Mouse (Mus musculus): Measurements from ENCODE around the gene Chst11.

Gene Chst11

GRCm38 (mm10) chr10:83165521-83166243 is 180.4 kb downstream of the Chst11 start:
- no peak for DNase-seq (ENCODE audit: low read depth in 1 of 2, low spot score in 2 of 2)

- DNase-seq (ENCODE audit: low read depth in 1 of 2, low spot score in 2 of 2): no peak
Observed at GRCm38 (mm10) chr10:83166272-83166671, 181.0 kb downstream of the Chst11 start.

GRCm38 (mm10) chr10:83167492-83167891 is 182.2 kb downstream of the Chst11 start:
- no peak for DNase-seq (ENCODE audit: low read depth in 1 of 2, low spot score in 2 of 2)

- DNase-seq (ENCODE audit: low read depth in 1 of 2, low spot score in 2 of 2): no peak
Observed at GRCm38 (mm10) chr10:83168303-83169056, 183.2 kb downstream of the Chst11 start.

GRCm38 (mm10) chr10:83169554-83169953 is 184.3 kb downstream of the Chst11 start:
- DNase-seq (ENCODE audit: low read depth in 1 of 2, low spot score in 2 of 2): no peak

- no peak for DNase-seq (ENCODE audit: low read depth in 1 of 2, low spot score in 2 of 2)
Observed at GRCm38 (mm10) chr10:83178151-83178550, 192.9 kb downstream of the Chst11 start.

GRCm38 (mm10) chr10:83178661-83179060 is 193.4 kb downstream of the Chst11 start:
- DNase-seq (ENCODE audit: low read depth in 1 of 2, low spot score in 2 of 2): no peak

GRCm38 (mm10) chr10:83181831-83182572 is 196.7 kb downstream of the Chst11 start:
- DNase-seq (ENCODE audit: low read depth in 1 of 2, low spot score in 2 of 2): no peak

GRCm38 (mm10) chr10:83182573-83182960 is 197.3 kb downstream of the Chst11 start:
- peak; percentile 27 to 30 for DNase-seq (ENCODE audit: low read depth in 1 of 2, low spot score in 2 of 2)

GRCm38 (mm10) chr10:83183634-83184479 is 198.6 kb downstream of the Chst11 start:
- DNase-seq (ENCODE audit: low read depth in 1 of 2, low spot score in 2 of 2): no peak

- no peak for DNase-seq (ENCODE audit: low read depth in 1 of 2, low spot score in 2 of 2)
Observed at GRCm38 (mm10) chr10:83184480-83185069, 199.3 kb downstream of the Chst11 start.

- no peak for DNase-seq (ENCODE audit: low read depth in 1 of 2, low spot score in 2 of 2)
Observed at GRCm38 (mm10) chr10:83185121-83185520, 199.8 kb downstream of the Chst11 start.

- DNase-seq (ENCODE audit: low read depth in 1 of 2, low spot score in 2 of 2): no peak
Observed at GRCm38 (mm10) chr10:83186167-83186566, 200.9 kb downstream of the Chst11 start.

- no peak for DNase-seq (ENCODE audit: low read depth in 1 of 2, low spot score in 2 of 2)
Observed at GRCm38 (mm10) chr10:83186984-83187383, 201.7 kb downstream of the Chst11 start.

- DNase-seq (ENCODE audit: low read depth in 1 of 2, low spot score in 2 of 2): no peak
Observed at GRCm38 (mm10) chr10:83189071-83189470, 203.8 kb downstream of the Chst11 start.

GRCm38 (mm10) chr10:83191476-83191875 is 206.2 kb downstream of the Chst11 start:
- DNase-seq (ENCODE audit: low read depth in 1 of 2, low spot score in 2 of 2): no peak

- DNase-seq (ENCODE audit: low read depth in 1 of 2, low spot score in 2 of 2): no peak
Observed at GRCm38 (mm10) chr10:83191982-83192381, 206.7 kb downstream of the Chst11 start.

GRCm38 (mm10) chr10:83197690-83198336 is 212.5 kb downstream of the Chst11 start:
- peak; percentile 30 to 52 for DNase-seq (ENCODE audit: low read depth in 1 of 2, low spot score in 2 of 2)

GRCm38 (mm10) chr10:83198692-83199091 is 213.4 kb downstream of the Chst11 start:
- DNase-seq (ENCODE audit: low read depth in 1 of 2, low spot score in 2 of 2): no peak

GRCm38 (mm10) chr10:83199290-83199689 is 214.0 kb downstream of the Chst11 start:
- DNase-seq (ENCODE audit: low read depth in 1 of 2, low spot score in 2 of 2): no peak

Measured in monocyte, adult 2 months (primary cell).